Mouse (Mus musculus) cortical plate, adult 2 months (tissue): ENCODE measurements around the gene Cotl1.

Source experiments
- CTCF ChIP-seq: fragments of 200-500 bp; IDR thresholded peaks from 2 replicates; pipeline ENCODE4 v1.5.1; 2011; ENCODE audit warnings: mild to moderate bottlenecking, control low read depth, low read length; ENCODE audit not compliant: insufficient read depth; ENCODE audit errors: extremely low read depth
- POLR2A ChIP-seq: fragments of 200-500 bp; IDR thresholded peaks from 2 replicates; pipeline ENCODE4 v1.6.1; 2011; ENCODE audit warnings: mild to moderate bottlenecking, low read length, control low read depth; ENCODE audit not compliant: insufficient read depth; ENCODE audit errors: extremely low read depth

DNA sequence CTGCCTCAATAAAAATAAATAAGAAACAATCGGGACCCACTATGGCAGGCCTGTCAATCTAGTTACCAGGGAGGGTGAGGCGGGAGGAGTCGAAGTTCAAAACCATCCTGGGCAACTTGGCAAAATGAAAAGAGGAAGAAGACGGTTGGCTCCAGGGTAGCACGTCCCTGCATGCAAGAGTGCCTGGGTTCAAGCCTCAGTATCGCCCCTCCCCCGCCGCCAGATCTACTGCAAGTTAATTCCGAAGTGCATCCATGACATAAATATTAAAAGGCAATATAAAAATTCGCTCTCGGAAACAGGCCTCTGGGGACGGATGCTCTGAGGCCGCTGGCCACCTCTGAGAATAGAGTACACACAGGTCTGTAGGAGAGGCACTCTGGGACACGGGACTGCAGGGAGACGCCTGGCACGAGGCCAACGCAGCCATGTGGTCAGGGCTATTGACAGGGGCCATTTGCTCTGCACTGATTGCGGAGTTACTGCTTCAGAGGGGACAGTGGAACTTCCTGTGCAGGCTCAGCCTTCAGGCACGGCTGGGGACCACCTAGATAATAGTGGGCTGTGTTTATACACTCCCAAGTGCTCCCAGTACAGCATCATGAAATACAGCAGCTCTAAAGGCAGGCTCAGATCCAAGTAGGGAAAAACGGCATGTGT, 8.9 kb downstream of the Cotl1 start:
- TF ChIP-seq CTCF = no peak
- TF ChIP-seq POLR2A = no peak
